Mouse (Mus musculus): Measurements from ENCODE around the gene Ghrl.
"Not testable (repeated sequence)": the region's sequence is repeated elsewhere in the genome, so short reads cannot be mapped to it uniquely, and the experiment has no call there.

Ghrl gene

GRCm38 (mm10) chr6:113719878-113720277 lies at the start of gene Ghrl:
Gene Ghrl, minus strand, starts transcription at chr6:113719880.
- no peak for DNase-seq (ENCODE audit: low spot score)

GRCm38 (mm10) chr6:113768804-113769203 lies 49.1 kb upstream of the Ghrl start:
- DNase-seq (ENCODE audit: low spot score): no peak

GRCm38 (mm10) chr6:113761644-113762043 lies 42.0 kb upstream of the Ghrl start:
- DNase-seq (ENCODE audit: low spot score): peak; percentile 58

- no peak for DNase-seq (ENCODE audit: low spot score)
These were observed 29.5 kb upstream of the Ghrl start for GRCm38 (mm10) chr6:113749119-113749685.

GRCm38 (mm10) chr6:113748351-113748750 lies 28.7 kb upstream of the Ghrl start:
- DNase-seq (ENCODE audit: low spot score): no peak

- no peak for DNase-seq (ENCODE audit: low spot score)
These were observed 27.6 kb upstream of the Ghrl start for GRCm38 (mm10) chr6:113747284-113747683.

- no peak for DNase-seq (ENCODE audit: low spot score)
These were observed 25.4 kb upstream of the Ghrl start for GRCm38 (mm10) chr6:113745117-113745516.

GRCm38 (mm10) chr6:113743111-113743510 lies 23.4 kb upstream of the Ghrl start:
- no peak for DNase-seq (ENCODE audit: low spot score)

GRCm38 (mm10) chr6:113742321-113742720 lies 22.6 kb upstream of the Ghrl start:
- no peak for DNase-seq (ENCODE audit: low spot score)

GRCm38 (mm10) chr6:113741425-113741824 lies 21.7 kb upstream of the Ghrl start:
- no peak for DNase-seq (ENCODE audit: low spot score)

- DNase-seq (ENCODE audit: low spot score): peak; percentile 62
These were observed 20.8 kb upstream of the Ghrl start, which contains the start of gene Sec13 for GRCm38 (mm10) chr6:113740236-113741217. Gene Sec13, minus strand, starts transcription at chr6:113740743.

GRCm38 (mm10) chr6:113737318-113738046 lies 17.8 kb upstream of the Ghrl start:
- DNase-seq (ENCODE audit: low spot score): no peak

- DNase-seq (ENCODE audit: low spot score): no peak
These were observed 11.6 kb upstream of the Ghrl start for GRCm38 (mm10) chr6:113731296-113731695.

- DNase-seq (ENCODE audit: low spot score): no peak
These were observed 8.5 kb upstream of the Ghrl start for GRCm38 (mm10) chr6:113728181-113728580.

GRCm38 (mm10) chr6:113721061-113721460 lies 1.4 kb upstream of the Ghrl start:
- DNase-seq (ENCODE audit: low spot score): no peak

- no peak for DNase-seq (ENCODE audit: low spot score)
These were observed 2.1 kb downstream of the Ghrl start for GRCm38 (mm10) chr6:113717541-113717940.

GRCm38 (mm10) chr6:113714797-113715196 lies 4.9 kb downstream of the Ghrl start:
- DNase-seq (ENCODE audit: low spot score): no peak

GRCm38 (mm10) chr6:113714276-113714675 lies 5.4 kb downstream of the Ghrl start:
- no peak for DNase-seq (ENCODE audit: low spot score)

- DNase-seq (ENCODE audit: low spot score): not testable (repeated sequence)
These were observed 6.3 kb downstream of the Ghrl start for GRCm38 (mm10) chr6:113713389-113713788.

- DNase-seq (ENCODE audit: low spot score): no peak
These were observed 7.0 kb downstream of the Ghrl start for GRCm38 (mm10) chr6:113712718-113713117.

GRCm38 (mm10) chr6:113697222-113698205 lies 22.2 kb downstream of the Ghrl start:
- no peak for DNase-seq (ENCODE audit: low spot score)
